Mouse (Mus musculus) cerebellum, adult 2 months (tissue): Measurements from ENCODE around the gene Gpc4.

Source experiments
- CTCF ChIP-seq: fragments of 200-500 bp; IDR thresholded peaks from 2 replicates; pipeline ENCODE4 v1.5.1; 2011; ENCODE audit warnings: low read depth, mild to moderate bottlenecking, control low read depth, low read length, moderate library complexity, borderline replicate concordance; ENCODE audit not compliant: insufficient read depth
- POLR2A ChIP-seq: fragments of 200-500 bp; IDR thresholded peaks from 2 replicates; pipeline ENCODE4 v1.6.1; 2011; ENCODE audit warnings: low read length, control low read depth, borderline replicate concordance; ENCODE audit not compliant: insufficient read depth

DNA sequence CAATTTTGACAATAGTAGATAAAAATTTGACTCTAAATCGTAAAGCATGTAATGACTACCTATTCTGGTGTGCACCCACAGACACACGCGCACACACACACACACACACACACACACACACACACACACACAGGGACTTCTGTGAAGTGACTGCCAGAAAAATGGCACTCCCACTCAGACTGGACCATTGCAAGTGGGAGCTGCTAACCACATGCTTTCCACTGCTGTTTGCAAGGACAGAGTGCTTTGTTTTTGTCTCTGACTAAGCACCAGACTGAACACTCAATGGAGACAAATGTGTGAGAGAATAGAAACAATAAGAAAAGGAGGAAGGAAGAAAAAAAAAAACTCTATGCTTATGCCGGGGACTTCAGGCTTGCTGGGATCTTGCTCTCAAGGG is 11.6 kb downstream of the Gpc4 start:
- TF ChIP-seq POLR2A (no peak), CTCF (no peak)
